Mouse (Mus musculus) bone marrow, adult 2 months (tissue): Measurements from ENCODE around the gene Snorc.

ENCODE experiments used
- CTCF ChIP-seq: fragments of 200-500 bp; IDR thresholded peaks from 2 replicates; pipeline ENCODE4 v1.5.1; 2011; ENCODE audit warnings: low read length, control low read depth; ENCODE audit not compliant: control insufficient read depth, insufficient read depth
- POLR2A ChIP-seq: fragments of 200-500 bp; IDR thresholded peaks from 2 replicates; pipeline ENCODE4 v1.6.1; 2011; ENCODE audit warnings: low read depth, mild to moderate bottlenecking, control low read depth, low read length, borderline replicate concordance; ENCODE audit not compliant: control insufficient read depth

DNA sequence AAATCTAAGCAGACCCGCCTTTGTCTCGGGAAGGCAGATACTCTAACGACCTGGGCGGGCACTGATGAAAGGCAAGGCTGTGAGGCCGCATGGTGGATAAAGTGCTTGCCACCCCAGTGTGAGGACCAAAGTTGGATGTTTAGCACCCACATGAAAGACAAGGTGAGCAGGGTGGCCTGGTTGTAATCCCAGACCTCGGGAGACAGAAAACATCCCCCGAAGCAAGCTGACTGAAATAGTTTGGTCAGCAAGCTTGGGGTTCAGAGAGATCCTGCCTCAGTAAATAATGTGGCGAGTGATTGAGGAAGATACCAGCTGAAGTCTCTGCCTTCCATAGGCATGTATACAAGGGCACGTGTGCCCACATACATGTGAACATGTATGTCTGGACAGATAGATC, 2.6 kb upstream of the Snorc start:
- TF ChIP-seq POLR2A: no peak
- no peak for TF ChIP-seq CTCF
